Mouse (Mus musculus) cerebellum, adult 2 months (tissue): ENCODE measurements at regions not wholly inside any gene's neighbourhood (a gene's known extent, or its start where the extent isn't known, plus 50 kb on each side); places are given as distances from the start of the nearest gene placed in this dataset.

Experiments used
- CTCF ChIP-seq: fragments of 200-500 bp; IDR thresholded peaks from 2 replicates; pipeline ENCODE4 v1.5.1; 2011; ENCODE audit warnings: low read depth, mild to moderate bottlenecking, control low read depth, low read length, moderate library complexity, borderline replicate concordance; ENCODE audit not compliant: insufficient read depth
- POLR2A ChIP-seq: fragments of 200-500 bp; IDR thresholded peaks from 2 replicates; pipeline ENCODE4 v1.6.1; 2011; ENCODE audit warnings: low read length, control low read depth, borderline replicate concordance; ENCODE audit not compliant: insufficient read depth

DNA sequence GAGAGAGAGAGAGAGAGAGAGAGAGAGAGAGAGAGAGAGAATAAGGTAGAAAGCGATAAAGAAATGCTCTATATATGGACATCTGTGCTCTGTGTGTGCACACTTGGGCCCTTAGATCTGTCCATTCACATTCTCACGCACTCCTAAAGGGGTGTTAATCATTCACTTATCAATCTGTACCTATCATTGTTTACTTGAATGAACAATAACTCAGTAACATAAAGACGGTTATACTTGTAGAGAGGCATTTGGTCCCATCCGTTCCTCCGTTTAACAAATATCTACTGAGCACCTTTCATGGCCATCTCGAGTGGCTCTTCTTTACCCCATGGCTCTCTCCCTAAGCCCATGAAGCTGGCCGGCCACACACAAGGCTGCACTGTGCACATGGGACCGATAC, 114.3 kb upstream of the Cpm start:
- no peak for TF ChIP-seq POLR2A
- no peak for TF ChIP-seq CTCF
